Mouse (Mus musculus): ENCODE results near the gene Csnk1g2. TPM values are rescaled to one million over a fixed set of nuclear protein-coding genes. Genes with fewer than 3 reads are reported as not detected.

Gene Csnk1g2
- 9.4 TPM for polyA plus RNA-seq (2017; shearing (Covaris generic))

GRCm38 (mm10) chr10:80622661-80623456 lies at the start of gene Csnk1g2:
Csnk1g2 (plus strand) TSS chr10:80622838.

GRCm38 (mm10) chr10:80577195-80578130 lies 45.2 kb upstream of the Csnk1g2 start, which contains the start of gene Klf16:
Klf16 (minus strand) TSS chr10:80577321.

GRCm38 (mm10) chr10:80589879-80590854 lies 32.5 kb upstream of the Csnk1g2 start, which contains the start of gene Abhd17a:
Abhd17a (minus strand) TSS chr10:80590341.

GRCm38 (mm10) chr10:80602698-80603325 lies 19.8 kb upstream of the Csnk1g2 start, which contains the start of the genes Scamp4 and Adat3:
Scamp4 (plus strand) TSS chr10:80602872.
Adat3 (plus strand) TSS chr10:80602880.

GRCm38 (mm10) chr10:80605721-80606120 lies 16.9 kb upstream of the Csnk1g2 start, which contains the start of gene Gm49322:
Gm49322 (plus strand) TSS chr10:80606021.

GRCm38 (mm10) chr10:80656863-80657623 lies 34.4 kb downstream of the Csnk1g2 start, which contains the start of gene Btbd2:
Btbd2 (minus strand) TSS chr10:80657071.

GRCm38 (mm10) chr10:80677942-80678436 lies 55.4 kb downstream of the Csnk1g2 start, which contains the start of gene Mknk2:
Mknk2 (minus strand) TSS chr10:80678112.

Other genes with a start within 250 kb of the Csnk1g2 start
- 0.21 TPM for gene Mex3d, start 235.2 kb upstream of the Csnk1g2 start, polyA plus RNA-seq (2017; shearing (Covaris generic))
- 25.0 TPM for gene Mbd3, start 223.3 kb upstream of the Csnk1g2 start, polyA plus RNA-seq (2017; shearing (Covaris generic))
- 318 TPM for gene Uqcr11, start 216.0 kb upstream of the Csnk1g2 start, polyA plus RNA-seq (2017; shearing (Covaris generic))
- 15.8 TPM for gene Tcf3, start 189.2 kb upstream of the Csnk1g2 start, polyA plus RNA-seq (2017; shearing (Covaris generic))
- gene Onecut3, start 128.0 kb upstream of the Csnk1g2 start, polyA plus RNA-seq (2017; shearing (Covaris generic)) = not detected
- gene Atp8b3, start 83.7 kb upstream of the Csnk1g2 start, polyA plus RNA-seq (2017; shearing (Covaris generic)) = not detected
- 38.4 TPM for gene Rexo1, start 61.3 kb upstream of the Csnk1g2 start, polyA plus RNA-seq (2017; shearing (Covaris generic))
- 0.87 TPM for gene Klf16, start 45.5 kb upstream of the Csnk1g2 start, polyA plus RNA-seq (2017; shearing (Covaris generic))
- gene Abhd17a, start 32.5 kb upstream of the Csnk1g2 start, polyA plus RNA-seq (2017; shearing (Covaris generic)) = 23.8 TPM
- 128 TPM for gene Scamp4, start 20.0 kb upstream of the Csnk1g2 start, polyA plus RNA-seq (2017; shearing (Covaris generic))
- 5.2 TPM for gene Adat3, start 20.0 kb upstream of the Csnk1g2 start, polyA plus RNA-seq (2017; shearing (Covaris generic))
- 6.8 TPM for gene Gm49322, start 16.8 kb upstream of the Csnk1g2 start, polyA plus RNA-seq (2017; shearing (Covaris generic))
- 4.2 TPM for gene Btbd2, start 34.2 kb downstream of the Csnk1g2 start, polyA plus RNA-seq (2017; shearing (Covaris generic))
- gene Mknk2, start 55.3 kb downstream of the Csnk1g2 start, polyA plus RNA-seq (2017; shearing (Covaris generic)) = 15.4 TPM
- gene Mob3a, start 79.1 kb downstream of the Csnk1g2 start, polyA plus RNA-seq (2017; shearing (Covaris generic)) = 385 TPM
- 188 TPM for gene Izumo4, start 79.3 kb downstream of the Csnk1g2 start, polyA plus RNA-seq (2017; shearing (Covaris generic))
- 34.9 TPM for gene Ap3d1, start 119.4 kb downstream of the Csnk1g2 start, polyA plus RNA-seq (2017; shearing (Covaris generic))
- 7.6 TPM for gene Dot1l, start 132.4 kb downstream of the Csnk1g2 start, polyA plus RNA-seq (2017; shearing (Covaris generic))
- 98.7 TPM for gene Sf3a2, start 175.4 kb downstream of the Csnk1g2 start, polyA plus RNA-seq (2017; shearing (Covaris generic))
- gene Plekhj1, start 175.8 kb downstream of the Csnk1g2 start, polyA plus RNA-seq (2017; shearing (Covaris generic)) = 166 TPM
- not detected for gene Amh, start 182.4 kb downstream of the Csnk1g2 start, polyA plus RNA-seq (2017; shearing (Covaris generic))
- not detected for gene Jsrp1, start 190.7 kb downstream of the Csnk1g2 start, polyA plus RNA-seq (2017; shearing (Covaris generic))
- gene Oaz1, start 203.8 kb downstream of the Csnk1g2 start, polyA plus RNA-seq (2017; shearing (Covaris generic)) = 2,307 TPM
- not detected for gene Lingo3, start 221.2 kb downstream of the Csnk1g2 start, polyA plus RNA-seq (2017; shearing (Covaris generic))
- gene Lsm7, start 232.4 kb downstream of the Csnk1g2 start, polyA plus RNA-seq (2017; shearing (Covaris generic)) = 236 TPM
- 35.5 TPM for gene Sppl2b, start 232.4 kb downstream of the Csnk1g2 start, polyA plus RNA-seq (2017; shearing (Covaris generic))
- not detected for gene Tmprss9, start 249.0 kb downstream of the Csnk1g2 start, polyA plus RNA-seq (2017; shearing (Covaris generic))